Mouse (Mus musculus): ENCODE measurements around the gene Ddb2. TPM values are rescaled to one million over a fixed set of nuclear protein-coding genes. Genes with fewer than 3 reads are reported as not detected.

Gene Ddb2
- 1 to 10 TPM; 2.2 to 2.6 TPM for total RNA-seq (2021)
- long read RNA-seq, experiment 1, partial matches to known transcripts: 1 of 4 reads
- long read RNA-seq, experiment 1, other reads (novel, unspliced or antisense): 2 of 4 reads
- long read RNA-seq, experiment 2, partial matches to known transcripts: 0 of 3 reads
- long read RNA-seq, experiment 2, other reads (novel, unspliced or antisense): 2 of 3 reads

DNA sequence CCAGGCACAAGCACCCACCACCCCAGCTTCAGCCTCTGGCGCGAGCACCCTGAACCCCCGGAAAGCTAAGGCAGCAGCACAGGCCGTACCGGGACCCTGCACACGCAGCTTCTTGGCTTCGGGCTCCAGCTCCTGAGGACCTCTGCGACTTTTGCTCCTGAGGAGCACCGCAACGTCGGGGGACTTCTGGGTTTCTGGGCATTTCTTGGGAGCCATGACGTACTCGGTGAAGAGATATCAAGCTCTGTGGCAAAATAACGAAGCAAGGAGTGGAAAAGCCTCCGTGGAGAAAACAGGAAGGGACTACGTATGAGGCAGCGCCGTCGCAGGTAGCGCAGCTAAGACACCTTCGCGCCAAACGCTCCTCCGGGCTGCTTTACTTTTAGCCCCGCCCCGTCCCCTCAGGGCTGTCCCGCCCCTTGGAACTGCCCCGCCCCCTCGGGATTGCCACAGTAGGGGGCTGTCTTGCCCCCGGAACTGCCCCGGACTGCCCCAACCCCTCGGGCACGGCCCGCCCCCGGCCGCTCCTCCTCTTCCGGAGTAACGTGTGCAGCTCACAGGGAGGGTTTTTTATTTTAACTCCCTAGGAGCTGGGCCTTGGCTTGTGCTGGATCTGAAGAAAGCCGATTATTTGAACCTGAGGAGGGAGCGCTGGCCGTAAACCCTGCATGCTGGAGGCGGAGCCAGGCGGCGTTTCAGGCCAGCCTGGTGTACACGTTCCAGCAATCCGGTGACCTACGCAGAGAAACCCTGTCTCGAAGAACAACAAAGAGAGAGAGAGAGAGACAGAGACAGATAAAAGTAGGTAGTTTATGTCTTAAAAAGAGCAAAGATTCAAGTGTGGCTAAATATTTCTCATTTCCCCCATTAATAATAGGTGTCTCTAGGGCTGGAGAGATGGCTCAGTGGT lies at the start of gene Ddb2:
Ddb2 (minus strand) TSS at position 382 of the 910 bp plus-strand sequence.
- DNase-seq: peak; percentile 97

GRCm38 (mm10) chr2:91285885-91286505 lies 49.2 kb upstream of the Ddb2 start:
- DNase-seq: peak; percentile 66

DNA sequence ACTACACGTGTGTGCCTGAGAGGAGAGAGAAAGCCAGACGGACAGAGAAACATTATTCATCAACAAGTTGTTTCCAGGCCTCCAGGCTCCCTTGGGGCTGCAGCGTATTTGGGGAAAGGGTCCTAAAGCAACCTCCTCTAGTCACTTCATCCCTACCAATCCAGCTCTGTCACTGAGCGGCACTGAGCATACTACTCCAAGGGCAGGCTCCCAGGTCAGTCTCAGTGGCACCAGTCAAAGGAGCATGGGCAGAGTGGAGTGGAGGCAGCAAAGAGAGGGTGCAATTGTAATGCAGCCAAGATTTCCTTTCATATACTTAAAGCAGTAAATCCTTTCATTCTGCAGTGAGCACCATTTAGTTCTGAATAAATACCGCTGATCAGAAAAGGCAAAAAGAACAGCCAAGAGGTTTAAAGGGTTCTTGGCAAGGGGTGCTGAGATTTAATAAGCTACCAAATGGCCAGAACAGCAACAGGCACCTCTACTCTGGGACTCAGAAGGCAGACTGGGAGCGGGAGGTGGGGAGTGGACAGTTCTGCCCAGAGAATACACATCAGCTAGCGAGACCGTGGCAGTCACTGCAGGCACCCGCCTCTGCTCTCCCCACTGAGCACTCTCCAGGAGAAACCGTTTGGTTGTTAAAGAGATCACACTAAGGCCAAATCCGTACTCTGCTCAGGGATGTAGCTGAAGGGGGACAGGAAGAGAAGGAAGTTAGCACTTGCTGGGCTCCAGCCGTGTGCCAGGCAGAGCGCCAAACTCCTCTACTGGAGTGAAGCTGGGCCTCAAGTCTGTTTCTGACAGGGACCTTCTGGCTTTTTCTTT lies 47.8 kb upstream of the Ddb2 start:
- DNase-seq: no peak

DNA sequence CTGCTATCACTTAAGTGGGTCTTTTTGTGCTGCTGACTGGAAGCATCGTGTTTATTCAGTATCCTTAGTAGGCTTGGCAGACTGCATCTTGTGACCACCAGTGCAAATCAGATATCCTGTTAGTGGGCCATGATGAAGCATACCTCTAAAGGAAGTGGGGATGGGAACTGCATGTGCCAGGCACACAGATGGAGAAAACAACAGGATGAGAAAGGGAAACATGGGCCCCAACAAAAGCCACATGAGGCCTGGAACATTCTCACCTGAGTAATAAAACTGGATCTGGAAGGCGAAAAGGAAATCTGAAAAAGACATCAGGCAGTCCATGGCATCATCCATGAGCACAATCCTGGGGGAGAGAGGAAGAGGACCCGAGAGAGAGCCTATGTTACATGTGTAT lies 47.2 kb upstream of the Ddb2 start:
- no peak for DNase-seq

GRCm38 (mm10) chr2:91281366-91281765 lies 44.6 kb upstream of the Ddb2 start:
- no peak for DNase-seq

GRCm38 (mm10) chr2:91279372-91279755 lies 42.6 kb upstream of the Ddb2 start:
- no peak for DNase-seq

DNA sequence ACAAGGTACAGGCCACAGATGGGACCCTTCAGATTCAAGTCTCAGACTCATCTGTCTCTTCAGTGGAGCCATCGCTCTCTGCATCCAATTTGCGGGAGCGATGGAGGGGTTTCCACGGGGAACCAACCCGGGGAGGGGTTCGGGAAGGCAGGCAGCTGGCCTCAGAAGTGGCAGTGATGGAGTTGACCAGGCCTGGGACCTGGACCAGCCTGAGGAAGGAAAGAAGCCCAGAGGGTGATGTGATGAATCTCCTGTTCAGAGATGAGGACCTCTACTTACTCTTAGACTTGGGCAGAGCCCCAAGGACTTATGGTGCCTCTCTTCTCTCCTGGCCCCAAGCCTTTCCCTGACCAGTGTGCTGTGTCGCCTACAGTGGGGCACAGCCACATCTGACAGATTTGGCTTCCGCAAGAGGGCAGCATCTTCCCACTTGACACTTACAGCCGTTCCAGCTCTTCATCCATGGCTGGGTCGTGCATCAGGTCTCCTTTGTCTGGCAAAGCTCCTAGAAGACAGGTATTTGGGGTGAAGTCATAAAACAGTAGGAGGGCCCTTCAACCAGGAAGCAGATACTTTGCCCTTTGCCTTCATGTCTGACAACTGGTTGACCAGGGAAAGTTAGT lies 42.1 kb upstream of the Ddb2 start:
- DNase-seq: no peak

DNA sequence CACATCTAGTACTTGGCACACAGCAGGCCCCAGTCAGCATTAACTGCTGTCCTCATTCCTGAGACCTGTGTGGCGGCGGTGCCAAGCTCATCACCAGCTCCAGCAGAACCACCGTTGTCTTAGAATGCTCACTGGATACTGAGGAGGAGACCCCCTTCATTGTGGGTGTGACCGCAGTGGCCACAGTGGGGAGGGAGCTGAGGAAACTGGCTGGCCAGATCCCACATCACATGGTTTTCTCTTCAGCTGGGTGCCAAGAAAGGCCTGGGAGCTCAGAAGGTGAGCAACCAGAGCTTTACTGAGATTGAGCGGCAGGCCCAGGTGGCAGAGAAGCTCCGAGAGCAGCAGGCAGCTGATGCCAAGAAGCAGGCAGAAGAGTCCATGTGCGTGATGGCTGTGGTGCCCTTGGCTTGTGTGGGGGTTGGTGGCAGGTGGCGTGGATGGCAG lies 32.9 kb upstream of the Ddb2 start:
- DNase-seq: peak; percentile 83

DNA sequence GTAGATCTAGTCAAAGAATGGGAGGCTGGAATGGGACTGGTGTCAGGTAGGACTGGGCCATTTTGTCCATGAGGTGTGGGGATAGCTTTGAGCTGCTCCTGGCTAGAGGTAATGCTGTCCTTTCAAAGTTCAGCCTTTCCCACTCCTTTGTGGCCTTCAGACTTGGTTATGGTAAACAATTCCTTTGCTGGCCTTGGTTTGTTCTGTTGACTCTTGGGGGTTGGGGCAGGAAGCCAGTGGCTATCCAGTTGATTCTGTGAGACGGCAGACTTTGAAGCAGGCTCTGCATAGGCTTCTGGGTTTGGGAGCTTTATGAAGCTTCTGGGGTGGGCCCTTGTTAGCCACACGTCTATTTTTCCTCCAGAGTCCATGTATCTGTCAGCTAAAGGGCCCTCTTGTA lies 31.9 kb upstream of the Ddb2 start:
- no peak for DNase-seq

GRCm38 (mm10) chr2:91268042-91268441 lies 31.3 kb upstream of the Ddb2 start:
- DNase-seq: no peak

GRCm38 (mm10) chr2:91264711-91265681 lies 28.2 kb upstream of the Ddb2 start, which contains the start of gene Arfgap2:
Gene Arfgap2, plus strand, starts transcription at chr2:91264974.
- DNase-seq: peak; percentile 99

- no peak for DNase-seq
Measured at GRCm38 (mm10) chr2:91263692-91264660, 27.2 kb upstream of the Ddb2 start.

DNA sequence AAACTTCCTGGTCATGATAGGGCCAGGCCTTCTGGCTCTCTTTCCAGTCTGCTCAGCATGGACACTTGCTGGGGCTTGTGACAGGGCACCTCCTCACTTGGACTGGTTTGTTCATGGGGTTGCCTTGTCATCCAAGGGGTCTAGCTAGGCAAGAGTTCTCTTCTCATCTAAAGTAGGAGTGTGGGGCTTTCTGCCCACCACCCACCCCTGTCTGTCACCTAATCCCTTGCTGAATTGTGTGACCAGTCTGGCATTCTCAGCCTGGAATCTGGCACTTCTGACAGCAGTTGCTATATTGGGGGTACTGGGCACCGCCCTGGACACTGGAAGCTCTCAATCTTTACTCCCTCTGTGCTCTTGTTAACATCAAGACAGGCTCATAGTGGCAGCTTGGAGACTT lies 22.7 kb upstream of the Ddb2 start:
- peak; percentile 62 for DNase-seq

DNA sequence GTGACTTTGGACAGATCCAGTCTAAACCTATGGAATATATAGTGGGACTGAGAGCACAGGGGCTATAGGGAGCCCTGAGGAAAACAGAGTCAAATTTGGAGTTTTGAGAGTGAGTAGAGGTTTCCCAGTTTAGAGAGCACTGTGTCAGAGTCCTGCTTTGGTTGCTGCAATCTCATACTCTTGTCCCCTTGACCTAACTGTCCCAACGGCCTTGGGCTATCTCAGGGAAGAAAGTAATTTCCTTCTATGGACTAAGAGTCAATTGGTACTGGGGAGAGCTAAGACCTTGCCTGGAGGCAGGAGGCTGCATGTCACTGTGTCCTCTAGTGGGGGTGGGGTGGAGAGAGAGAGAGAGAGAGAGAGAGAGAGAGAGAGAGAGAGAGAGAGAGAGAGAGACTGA lies 22.0 kb upstream of the Ddb2 start:
- DNase-seq: no peak

GRCm38 (mm10) chr2:91258054-91258453 lies 21.3 kb upstream of the Ddb2 start:
- DNase-seq: peak; percentile 35

- peak; percentile 41 for DNase-seq
Measured at GRCm38 (mm10) chr2:91257126-91257980, 20.6 kb upstream of the Ddb2 start.

DNA sequence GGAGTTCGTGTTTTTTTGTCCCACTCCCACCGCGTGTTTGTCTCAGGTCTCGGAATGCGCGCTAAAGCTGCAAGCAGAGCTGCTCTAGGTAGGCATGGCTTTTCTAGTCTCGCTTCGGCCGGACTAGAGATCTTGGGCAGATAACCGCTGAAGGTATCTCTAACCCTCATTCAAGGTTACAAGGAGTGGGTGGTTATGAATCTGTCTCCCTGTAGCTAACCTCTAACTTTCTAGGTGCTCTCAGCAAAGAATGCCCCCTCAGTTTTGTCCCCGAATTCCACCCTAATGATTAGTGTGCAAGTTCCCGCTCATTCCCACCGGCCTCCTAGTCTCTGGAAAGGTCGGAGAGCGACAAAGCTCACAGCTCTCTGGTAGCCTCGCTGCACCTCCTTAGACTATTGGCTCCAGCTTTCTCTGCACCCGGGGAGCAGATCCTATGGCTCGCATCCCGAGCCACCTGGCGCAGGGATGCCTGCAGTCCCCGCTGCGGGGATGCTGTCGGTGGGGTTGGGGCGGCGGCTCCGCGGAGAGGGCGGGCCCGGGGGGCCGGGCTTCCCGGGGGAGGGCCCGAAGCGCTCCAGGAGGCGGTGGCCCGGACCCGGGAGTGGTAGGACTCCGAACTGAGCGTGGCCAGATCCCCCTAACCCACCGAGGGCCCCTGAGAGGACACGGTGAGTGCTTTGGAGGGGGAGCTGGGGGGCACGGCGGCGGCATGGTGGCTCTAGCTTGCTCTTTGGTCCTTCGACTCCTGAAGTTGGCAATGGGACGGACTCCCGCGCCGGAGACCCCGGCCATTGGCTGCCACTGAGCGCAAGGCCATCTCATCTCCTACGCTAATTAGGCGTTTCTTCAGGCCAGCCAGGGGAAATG lies 19.7 kb upstream of the Ddb2 start:
- peak; percentile 84 for DNase-seq
